Mouse (Mus musculus) testis, adult 2 months (tissue): Measurements from ENCODE around the gene Axin2.

Experiments
- CTCF ChIP-seq: fragments of 200-500 bp; IDR thresholded peaks from 2 replicates; pipeline ENCODE4 v1.5.1; 2012; ENCODE audit warnings: low read depth, mild to moderate bottlenecking, inconsistent platforms, low read length, moderate library complexity; ENCODE audit not compliant: control insufficient read depth, insufficient read depth, insufficient replicate concordance
- POLR2A ChIP-seq: fragments of 200-500 bp; IDR thresholded peaks from 2 replicates; pipeline ENCODE4 v1.6.1; 2012; ENCODE audit warnings: low read depth, mild to moderate bottlenecking, inconsistent platforms, low read length, moderate library complexity; ENCODE audit not compliant: control insufficient read depth

- no peak for TF ChIP-seq CTCF
- no peak for TF ChIP-seq POLR2A
Measured at GRCm38 (mm10) chr11:108975583-108975982, 55.4 kb downstream of the Axin2 start.
